Mouse (Mus musculus) embryo, embryonic 10 days (tissue): ENCODE measurements around the gene Pnp.
A peak's percentile ranks its signal among the peaks of the same experiment; 100 is the strongest.
"Not testable (repeated sequence)": the region's sequence is repeated elsewhere in the genome, so short reads cannot be mapped to it uniquely, and the experiment has no call there.

Experiments
- DNase-seq: peaks from one replicate; pipeline ENCODE4 v3.0.0-alpha.2; 2015; ENCODE audit warnings: low spot score

The Pnp gene

GRCm38 (mm10) chr14:50930377-50930753 lies 517 bp upstream of the Pnp start:
- peak; percentile 40 for DNase-seq

- peak; percentile 30 for DNase-seq
Observed at GRCm38 (mm10) chr14:50931493-50932020, 675 bp downstream of the Pnp start.

GRCm38 (mm10) chr14:50936649-50937048 lies 5.8 kb downstream of the Pnp start:
- DNase-seq, result no peak

GRCm38 (mm10) chr14:50938119-50938908 lies 7.4 kb downstream of the Pnp start:
- DNase-seq, result no peak

GRCm38 (mm10) chr14:50938940-50939339 lies 8.1 kb downstream of the Pnp start:
- DNase-seq, result no peak

- DNase-seq, result peak; percentile 97
Observed at GRCm38 (mm10) chr14:50943932-50944667, 13.2 kb downstream of the Pnp start, which contains the start of gene Gm49342. Gene Gm49342, plus strand, starts transcription at chr14:50944517.

GRCm38 (mm10) chr14:50944668-50945033 lies 13.8 kb downstream of the Pnp start:
- peak; percentile 64 for DNase-seq

GRCm38 (mm10) chr14:50945081-50945480 lies 14.2 kb downstream of the Pnp start:
- not testable (repeated sequence) for DNase-seq

- not testable (repeated sequence) for DNase-seq
Observed at GRCm38 (mm10) chr14:50945526-50945925, 14.6 kb downstream of the Pnp start.

GRCm38 (mm10) chr14:50955487-50955886 lies 24.6 kb downstream of the Pnp start:
- DNase-seq, result no peak

- peak; percentile 21 for DNase-seq
Observed at GRCm38 (mm10) chr14:50955942-50956508, 25.1 kb downstream of the Pnp start, which contains the start of gene Pnp2. Gene Pnp2, plus strand, starts transcription at chr14:50955992.

GRCm38 (mm10) chr14:50956724-50957123 lies 25.8 kb downstream of the Pnp start:
- DNase-seq, result not testable (repeated sequence)

GRCm38 (mm10) chr14:50957146-50957545 lies 26.3 kb downstream of the Pnp start:
- DNase-seq, result not testable (repeated sequence)

GRCm38 (mm10) chr14:50958289-50958995 lies 27.6 kb downstream of the Pnp start:
- DNase-seq, result not testable (repeated sequence)

GRCm38 (mm10) chr14:50968216-50968980 lies 37.5 kb downstream of the Pnp start:
- no peak for DNase-seq

GRCm38 (mm10) chr14:50969041-50969440 lies 38.2 kb downstream of the Pnp start:
- DNase-seq, result no peak

GRCm38 (mm10) chr14:50969558-50970544 lies 39.0 kb downstream of the Pnp start:
- peak; percentile 37 for DNase-seq

- no peak for DNase-seq
Observed at GRCm38 (mm10) chr14:50970822-50971221, 39.9 kb downstream of the Pnp start.

- not testable (repeated sequence) for DNase-seq
Observed at GRCm38 (mm10) chr14:50973054-50973453, 42.2 kb downstream of the Pnp start.

- DNase-seq, result peak; percentile 7
Observed at GRCm38 (mm10) chr14:50973700-50974099, 42.8 kb downstream of the Pnp start.
